Mouse (Mus musculus) hindbrain, embryonic 11.5 days (tissue): ENCODE results near the gene Cherp. TPM values are rescaled to one million over a fixed set of nuclear protein-coding genes. Genes with fewer than 3 reads are reported as not detected.

Source experiments
- ATAC-seq: fragments of 200-750 bp; cut with Nextera tagmentation; 2 replicates; pipeline ENCODE4 v1.8.0; 2017; ENCODE audit warnings: mild to moderate bottlenecking, moderate TSS enrichment, moderate library complexity; ENCODE audit not compliant: low FRiP score
- DNase-seq: peaks from one replicate; pipeline ENCODE4 v3.0.0-alpha.2; 2015; ENCODE audit warnings: low spot score
- H3K27ac ChIP-seq: fragments of 300-500 bp; sonication (generic); 2 replicates; pipeline ENCODE4 v1.5.1; 2014; ENCODE audit warnings: mild to moderate bottlenecking, low read depth, low read length
- H3K27me3 ChIP-seq: fragments of 300-500 bp; sonication (generic); 2 replicates; pipeline ENCODE4 v1.6.1; 2014; ENCODE audit warnings: mild to moderate bottlenecking, low read length, moderate library complexity, mixed read lengths; ENCODE audit not compliant: control insufficient read depth, insufficient read depth
- H3K36me3 ChIP-seq: fragments of 300-500 bp; sonication (generic); 2 replicates; pipeline ENCODE4 v1.6.1; 2014; ENCODE audit warnings: mild to moderate bottlenecking, low read length, moderate library complexity, mixed read lengths; ENCODE audit not compliant: control insufficient read depth, insufficient read depth
- H3K4me1 ChIP-seq: fragments of 300-500 bp; sonication (generic); replicated peaks from 2 replicates; pipeline ENCODE4 v1.6.1; 2014; ENCODE audit warnings: low read length, mixed read lengths; ENCODE audit not compliant: control insufficient read depth, insufficient read depth
- H3K4me2 ChIP-seq: fragments of 300-500 bp; sonication (generic); replicated peaks from 2 replicates; pipeline ENCODE4 v1.6.1; 2014; ENCODE audit warnings: mild to moderate bottlenecking, low read depth, low read length
- H3K4me3 ChIP-seq: fragments of 300-500 bp; sonication (generic); 2 replicates; pipeline ENCODE4 v1.5.1; 2014; ENCODE audit warnings: low read depth, low read length
- H3K9ac ChIP-seq: fragments of 300-500 bp; sonication (generic); 2 replicates; pipeline ENCODE4 v1.6.1; 2014; ENCODE audit warnings: low read depth, low read length
- H3K9me3 ChIP-seq: fragments of 300-500 bp; sonication (generic); 2 replicates; pipeline ENCODE4 v1.6.1; 2016; ENCODE audit warnings: low read length; ENCODE audit not compliant: control insufficient read depth
- WGBS: fragments of 180-500 bp; shearing (Covaris S2); extraction: QIAGEN DNeasy Blood & Tissue Kit; methylation state at CpG from one replicate; pipeline ENCODE4 v1.1.7; 2014; 5-methylcytosine and 5-hydroxymethylcytosine counted together
- polyA plus RNA-seq: library from polyadenylated mRNA; unstranded; fragments of >200 nt; fragmentation: Nextera tagmentation; extraction: Ambion mirVana; gene quantifications from 2 replicates; pipeline ENCODE4 v1.2.1, GENCODE M21; 2014

Gene Cherp
- polyA plus RNA-seq, 1 experiment from 2014 or later: 49.8 TPM

GRCm38 (mm10) chr8:72457806-72458205 is 17.2 kb downstream of the Cherp start:
- no peak overlapping the region for H3K4me3 ChIP-seq
- H3K9ac ChIP-seq: no peak overlapping the region
- DNase-seq (no peak), ATAC-seq (no peak)
- H3K36me3 ChIP-seq: peaks cover 9% of the 10 kb centered on the region; the same call in 1 of the 2 replicates
- no peaks in the 10 kb centered on the region for H3K4me1 ChIP-seq
- WGBS: 97% methylated on average over 3 of the region's 3 CpGs
- H3K27ac ChIP-seq: no peak overlapping the region
- no peak overlapping the region for H3K4me2 ChIP-seq
- no peaks in the 10 kb centered on the region for H3K9me3 ChIP-seq
- no peaks in the 10 kb centered on the region for H3K27me3 ChIP-seq

GRCm38 (mm10) chr8:72455317-72455716 is 19.7 kb downstream of the Cherp start:
- H3K36me3 ChIP-seq: no peaks in the 10 kb centered on the region
- DNase-seq: no peak
- H3K4me2 ChIP-seq: no peak overlapping the region
- no peaks in the 10 kb centered on the region for H3K4me1 ChIP-seq
- H3K9ac ChIP-seq: no peak overlapping the region
- no peak for ATAC-seq
- H3K27ac ChIP-seq: no peak overlapping the region
- H3K9me3 ChIP-seq: no peaks in the 10 kb centered on the region
- WGBS: 91% methylated on average over 4 of the region's 4 CpGs
- H3K4me3 ChIP-seq: no peak overlapping the region
- no peaks in the 10 kb centered on the region for H3K27me3 ChIP-seq

GRCm38 (mm10) chr8:72453904-72454303 is 21.1 kb downstream of the Cherp start:
- 93% methylated on average over 2 of the region's 2 CpGs for WGBS

GRCm38 (mm10) chr8:72451516-72451915 is 23.5 kb downstream of the Cherp start:
- Histone ChIP-seq H3K27ac (no peak overlapping the region), H3K4me1 (no peaks in the 10 kb centered on the region), H3K9me3 (no peaks in the 10 kb centered on the region), H3K27me3 (no peaks in the 10 kb centered on the region), H3K9ac (no peak overlapping the region), H3K4me2 (no peak overlapping the region), H3K4me3 (no peak overlapping the region), H3K36me3 (no peaks in the 10 kb centered on the region)
- DNase-seq: no peak
- WGBS: 91% methylated on average over 8 of the region's 8 CpGs
- ATAC-seq: no peak

More at GRCm38 (mm10) chr8:72453904-72454303, 21.1 kb downstream of the Cherp start:
- no peaks in the 10 kb centered on the region for H3K4me1 ChIP-seq
- DNase-seq: no peak
- no peak for ATAC-seq
- no peak overlapping the region for H3K9ac ChIP-seq
- no peak overlapping the region for H3K4me2 ChIP-seq
- no peak overlapping the region for H3K27ac ChIP-seq
- no peak overlapping the region for H3K4me3 ChIP-seq
- no peaks in the 10 kb centered on the region for H3K36me3 ChIP-seq
- no peaks in the 10 kb centered on the region for H3K27me3 ChIP-seq
- H3K9me3 ChIP-seq: no peaks in the 10 kb centered on the region

- no peaks in the 10 kb centered on the region for H3K9me3 ChIP-seq
- H3K27ac ChIP-seq: no peak overlapping the region
- no peak overlapping the region for H3K9ac ChIP-seq
- 0 out of 2 replicates have a peak, but pooled peaks cover 2% of the 10 kb centered on the region for H3K4me1 ChIP-seq
- no peak overlapping the region for H3K4me3 ChIP-seq
- DNase-seq (no peak), ATAC-seq (no peak)
- H3K36me3 ChIP-seq: no peaks in the 10 kb centered on the region
- no peaks in the 10 kb centered on the region for H3K27me3 ChIP-seq
- H3K4me2 ChIP-seq: no peak overlapping the region
- 97% methylated on average over 6 of the region's 6 CpGs for WGBS
Observed at GRCm38 (mm10) chr8:72445071-72445470, 30.0 kb downstream of the Cherp start.

- WGBS: 47% methylated on average over 6 of the region's 6 CpGs
- H3K4me2 ChIP-seq: peak overlapping the region; percentile 56
- H3K9me3 ChIP-seq: no peaks in the 10 kb centered on the region
- H3K4me1 ChIP-seq: 0 out of 2 replicates have a peak, but pooled peaks cover 2% of the 10 kb centered on the region
- H3K27me3 ChIP-seq: no peaks in the 10 kb centered on the region
- no peak overlapping the region for H3K27ac ChIP-seq
- ATAC-seq (peak; percentile 73; the same call in 1 of the 2 replicates), DNase-seq (no peak)
- peak overlapping the region; percentile 72 for H3K9ac ChIP-seq
- no peaks in the 10 kb centered on the region for H3K36me3 ChIP-seq
- peak overlapping the region; percentile 36 for H3K4me3 ChIP-seq
Observed at GRCm38 (mm10) chr8:72443994-72444350, 31.1 kb downstream of the Cherp start.

- Histone ChIP-seq H3K9ac (peak within 1 kb of the TSS; percentile 72), H3K27me3 (no peaks in the 10 kb centered on the region), H3K9me3 (no peaks in the 10 kb centered on the region), H3K4me3 (peak within 1 kb of the TSS; percentile 36), H3K4me2 (peak within 1 kb of the TSS; percentile 57), H3K4me1 (0 out of 2 replicates have a peak, but pooled peaks cover 2% of the 10 kb centered on the region), H3K36me3 (no peaks in the 10 kb centered on the region), H3K27ac (no peak within 1 kb of the TSS)
- ATAC-seq (peak; percentile 99), DNase-seq (peak; percentile 99)
- WGBS: 6% methylated on average over 34 of the region's 34 CpGs
Observed at GRCm38 (mm10) chr8:72443338-72443993, 31.6 kb downstream of the Cherp start, which contains the start of the genes Calr3 and 1700030K09Rik. Calr3 (minus strand) TSS chr8:72443870. 1700030K09Rik (plus strand) TSS chr8:72443880.

- WGBS: 67% methylated on average over 8 of the region's 8 CpGs
- Histone ChIP-seq H3K4me1 (0 out of 2 replicates have a peak, but pooled peaks cover 2% of the 10 kb centered on the region), H3K9me3 (no peaks in the 10 kb centered on the region), H3K27ac (no peak overlapping the region), H3K9ac (no peak overlapping the region), H3K36me3 (no peaks in the 10 kb centered on the region), H3K27me3 (no peaks in the 10 kb centered on the region), H3K4me3 (no peak overlapping the region), H3K4me2 (no peak overlapping the region)
- DNase-seq (no peak), ATAC-seq (no peak)
Observed at GRCm38 (mm10) chr8:72438248-72439015, 36.6 kb downstream of the Cherp start.
